Mouse (Mus musculus) liver, postnatal 0 days (tissue): ENCODE data around the gene Dnaja3. TPM values are rescaled to one million over a fixed set of nuclear protein-coding genes. Genes with fewer than 3 reads are reported as not detected.

ENCODE experiments used
- ATAC-seq: fragments of 200-750 bp; cut with Nextera tagmentation; 2 replicates; pipeline ENCODE4 v1.8.0; 2017; ENCODE audit warnings: mild to moderate bottlenecking, moderate library complexity
- DNase-seq: peaks from one replicate; pipeline ENCODE4 v3.0.0-alpha.2; 2016
- H3K27ac ChIP-seq: fragments of 300-500 bp; sonication (generic); 2 replicates; pipeline ENCODE4 v1.5.1; 2014; ENCODE audit warnings: antibody characterized with exemption, moderate library complexity, mild to moderate bottlenecking, low read depth
- H3K27me3 ChIP-seq: fragments of 300-500 bp; sonication (generic); 2 replicates; pipeline ENCODE4 v1.6.1; 2014; ENCODE audit warnings: low read length, control low read depth, mixed read lengths; ENCODE audit not compliant: insufficient read depth
- H3K36me3 ChIP-seq: fragments of 300-500 bp; sonication (generic); replicated peaks from 2 replicates; pipeline ENCODE4 v1.6.1; 2014; ENCODE audit warnings: mild to moderate bottlenecking, control low read depth, low read length, moderate library complexity, mixed read lengths; ENCODE audit not compliant: insufficient read depth
- H3K4me1 ChIP-seq: fragments of 300-500 bp; sonication (generic); 2 replicates; pipeline ENCODE4 v1.6.1; 2014; ENCODE audit warnings: antibody characterized with exemption, mild to moderate bottlenecking, control low read depth; ENCODE audit not compliant: insufficient read depth
- H3K4me2 ChIP-seq: fragments of 300-500 bp; sonication (generic); 2 replicates; pipeline ENCODE4 v1.6.1; 2014; ENCODE audit warnings: low read depth, mild to moderate bottlenecking, low read length, moderate library complexity, mixed read lengths
- H3K4me3 ChIP-seq: fragments of 300-500 bp; sonication (generic); 2 replicates; pipeline ENCODE4 v1.5.1; 2014; ENCODE audit warnings: low read depth, low read length
- H3K9ac ChIP-seq: fragments of 300-500 bp; sonication (generic); replicated peaks from 2 replicates; pipeline ENCODE4 v1.6.1; 2014; ENCODE audit warnings: mild to moderate bottlenecking, moderate library complexity
- H3K9me3 ChIP-seq: fragments of 300-500 bp; sonication (generic); 2 replicates; pipeline ENCODE4 v1.6.1; 2016; ENCODE audit warnings: mild to moderate bottlenecking, control low read depth, low read length, mixed read lengths
- CTCF ChIP-seq: sonication (generic); IDR thresholded peaks from 2 replicates; pipeline ENCODE4 v1.5.1; 2016; ENCODE audit warnings: antibody characterized with exemption, low read depth
- EP300 ChIP-seq: IDR thresholded peaks from 2 replicates; pipeline ENCODE4 v1.6.1; 2016; ENCODE audit warnings: antibody characterized with exemption, low read depth, mild to moderate bottlenecking
- WGBS: fragments of 180-500 bp; shearing (Covaris S2); extraction: QIAGEN DNeasy Blood & Tissue Kit; methylation state at CpG from one replicate; pipeline ENCODE4 v1.1.7; 2014; ENCODE audit not compliant: insufficient replicate concordance; 5-methylcytosine and 5-hydroxymethylcytosine counted together
- polyA plus RNA-seq: library from polyadenylated mRNA; unstranded; fragments of >200 nt; fragmentation: Nextera tagmentation; extraction: Ambion mirVana; gene quantifications from 2 replicates; pipeline ENCODE4 v1.2.1, GENCODE M21; 2015

Gene Dnaja3
- polyA plus RNA-seq, 1 experiment from 2014 or later, result 70.5 TPM

DNA sequence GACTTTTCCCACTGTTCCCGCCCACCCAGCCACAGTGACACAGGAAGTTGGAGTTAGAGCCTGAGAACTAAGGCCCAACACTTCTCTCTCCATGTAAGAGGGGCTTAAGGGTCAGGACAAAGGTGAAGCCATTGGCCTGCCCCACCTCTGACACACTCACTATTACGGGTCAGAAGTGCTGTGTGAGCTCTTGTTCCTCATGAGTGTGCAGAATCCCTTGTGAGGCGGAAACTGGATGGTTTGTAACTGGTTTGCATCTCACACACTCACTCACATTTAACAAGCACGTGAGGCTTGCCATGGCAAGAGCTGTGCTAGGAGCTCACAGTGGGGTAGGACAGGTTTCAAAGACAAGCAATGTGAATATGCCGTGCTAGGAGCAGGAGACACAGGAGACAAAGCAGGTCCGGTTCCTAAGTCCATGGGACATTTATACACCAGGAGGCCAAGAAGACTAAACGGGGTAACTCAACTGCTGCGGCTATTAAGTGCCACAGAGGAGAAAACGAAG lies 16.8 kb downstream of the Dnaja3 start:
- Histone ChIP-seq H3K4me1 (peaks cover 8% of the 10 kb centered on the region), H3K27ac (0 out of 2 replicates have a peak overlapping the region, but pooled peaks have one; percentile 4), H3K9me3 (no peaks in the 10 kb centered on the region), H3K9ac (no peak overlapping the region), H3K4me3 (no peak overlapping the region), H3K36me3 (peaks cover 44% of the 10 kb centered on the region), H3K4me2 (no peak overlapping the region), H3K27me3 (no peaks in the 10 kb centered on the region)
- DNase-seq, result no peak
- TF ChIP-seq CTCF (no peak), EP300 (no peak)
- ATAC-seq, result no peak
- WGBS, result 75% methylated on average over 9 of the region's 9 CpGs

DNA sequence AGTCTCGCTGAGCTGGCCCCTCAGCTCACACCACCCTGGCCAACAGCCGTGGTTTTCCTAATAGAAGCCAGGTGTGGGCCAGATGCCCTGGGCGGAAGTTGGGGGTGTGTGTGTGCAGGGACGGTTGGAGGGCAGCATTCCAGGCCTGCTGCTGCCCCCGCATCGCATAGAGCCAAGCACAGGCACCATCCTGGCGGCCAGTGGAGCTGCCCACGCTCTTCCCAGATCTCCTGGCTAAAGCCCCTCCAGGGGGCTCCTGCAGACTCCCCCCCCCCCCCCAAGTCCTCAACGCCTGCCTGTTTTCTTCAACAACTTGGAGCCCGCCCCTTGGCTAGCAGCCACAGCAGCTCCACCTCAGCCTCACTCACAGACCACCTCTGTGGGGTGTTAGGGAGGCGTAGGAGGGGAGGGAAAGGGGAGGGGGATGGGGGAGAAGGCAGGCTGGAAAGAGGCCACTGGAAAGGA lies 19.0 kb downstream of the Dnaja3 start:
- Histone ChIP-seq H3K36me3 (peaks cover 40% of the 10 kb centered on the region), H3K27ac (no peak overlapping the region)
- no peak; the same call in 1 of the 2 replicates for ATAC-seq

DNA sequence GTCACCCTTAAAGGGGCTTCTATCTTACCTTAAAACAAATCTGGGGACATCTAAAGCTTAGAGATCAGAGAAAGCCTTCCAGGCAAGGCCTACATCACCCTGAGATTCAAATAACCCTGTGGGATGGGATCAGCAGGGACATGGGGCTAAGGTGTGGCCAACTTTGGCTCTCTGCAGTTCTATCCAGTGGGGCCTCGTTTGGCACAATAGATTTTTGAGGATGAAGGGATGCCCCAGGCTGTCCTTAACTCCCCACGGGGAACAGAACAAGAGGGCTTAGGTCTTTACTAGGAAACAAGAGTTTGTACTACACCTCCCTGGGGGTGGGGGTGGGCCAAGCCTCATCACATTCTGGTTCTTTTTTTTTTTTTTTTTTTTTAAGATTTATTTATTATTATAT lies 19.5 kb downstream of the Dnaja3 start:
- no peaks in the 10 kb centered on the region for H3K27me3 ChIP-seq
- H3K4me1 ChIP-seq, result peaks cover 8% of the 10 kb centered on the region
- TF ChIP-seq CTCF, result no peak
- no peak overlapping the region for H3K9ac ChIP-seq
- WGBS, result 59% methylated on average over 2 of the region's 2 CpGs
- DNase-seq (no peak), ATAC-seq (no peak)
- peaks cover 37% of the 10 kb centered on the region for H3K36me3 ChIP-seq
- no peak overlapping the region for H3K4me2 ChIP-seq
- H3K9me3 ChIP-seq, result no peaks in the 10 kb centered on the region
- no peak overlapping the region for H3K27ac ChIP-seq
- H3K4me3 ChIP-seq, result no peak overlapping the region

More for the DNA sequence above, 19.0 kb downstream of the Dnaja3 start:
- Histone ChIP-seq H3K4me3 (no peak overlapping the region), H3K9ac (no peak overlapping the region), H3K4me1 (peaks cover 8% of the 10 kb centered on the region), H3K4me2 (no peak overlapping the region), H3K27me3 (no peaks in the 10 kb centered on the region), H3K9me3 (no peaks in the 10 kb centered on the region)
- WGBS, result 69% methylated on average over 11 of the region's 11 CpGs
- no peak for TF ChIP-seq CTCF
- no peak for TF ChIP-seq EP300
- DNase-seq, result peak; percentile 12

DNA sequence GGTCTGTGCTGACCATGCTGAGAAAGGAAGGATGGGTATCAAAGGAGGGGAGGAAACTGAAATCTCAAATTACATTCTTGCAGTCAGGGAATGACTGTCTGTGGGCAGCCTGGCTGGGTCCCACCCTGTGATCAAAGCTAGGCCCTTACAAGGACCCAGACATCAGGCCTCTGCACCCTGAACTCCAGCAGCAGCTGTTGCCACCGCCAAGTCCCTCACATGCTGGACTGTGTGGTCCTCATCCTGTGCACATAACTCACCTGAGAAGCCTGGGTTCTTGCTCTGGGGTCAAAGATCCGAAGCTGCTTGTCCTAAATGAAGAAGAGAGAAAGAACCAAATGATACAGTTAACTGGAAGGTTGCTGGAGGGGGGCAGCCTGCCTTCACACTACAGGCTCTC lies 21.8 kb downstream of the Dnaja3 start:
- Histone ChIP-seq H3K27me3 (no peaks in the 10 kb centered on the region), H3K9ac (no peak overlapping the region), H3K36me3 (peaks cover 46% of the 10 kb centered on the region), H3K4me2 (no peak overlapping the region), H3K9me3 (no peaks in the 10 kb centered on the region), H3K27ac (no peak overlapping the region), H3K4me3 (no peak overlapping the region), H3K4me1 (no peaks in the 10 kb centered on the region)
- WGBS, result 86% methylated on average over 2 of the region's 2 CpGs
- ATAC-seq (no peak), DNase-seq (no peak)
- TF ChIP-seq EP300, result no peak
- no peak for TF ChIP-seq CTCF

DNA sequence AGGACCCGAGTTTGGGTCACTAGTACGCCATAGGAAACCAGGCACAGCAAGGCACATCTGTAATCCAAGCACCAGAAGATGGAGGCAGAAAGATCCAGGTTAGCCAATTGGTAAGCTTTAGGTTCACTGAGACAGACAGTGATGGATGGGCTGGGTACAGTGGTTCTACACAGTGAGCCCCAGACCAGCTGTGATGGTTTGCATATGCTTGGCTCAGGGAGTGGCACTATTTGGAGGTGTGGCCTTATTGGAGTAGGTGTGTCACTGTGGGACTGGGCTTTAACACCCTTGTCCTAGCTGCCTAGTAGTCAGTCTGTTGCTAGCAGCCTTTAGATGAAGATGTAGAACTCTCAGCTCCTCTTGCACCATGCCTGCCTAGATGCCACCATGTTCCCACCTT lies 24.0 kb downstream of the Dnaja3 start:
- Histone ChIP-seq H3K9ac (no peak overlapping the region), H3K4me3 (no peak overlapping the region), H3K4me2 (no peak overlapping the region), H3K27ac (no peak overlapping the region), H3K36me3 (peaks cover 59% of the 10 kb centered on the region), H3K9me3 (no peaks in the 10 kb centered on the region), H3K4me1 (no peaks in the 10 kb centered on the region), H3K27me3 (no peaks in the 10 kb centered on the region)
- 78% methylated on average over 2 of the region's 2 CpGs for WGBS
- TF ChIP-seq CTCF, result no peak
- TF ChIP-seq EP300, result no peak
- ATAC-seq (no peak), DNase-seq (no peak)

DNA sequence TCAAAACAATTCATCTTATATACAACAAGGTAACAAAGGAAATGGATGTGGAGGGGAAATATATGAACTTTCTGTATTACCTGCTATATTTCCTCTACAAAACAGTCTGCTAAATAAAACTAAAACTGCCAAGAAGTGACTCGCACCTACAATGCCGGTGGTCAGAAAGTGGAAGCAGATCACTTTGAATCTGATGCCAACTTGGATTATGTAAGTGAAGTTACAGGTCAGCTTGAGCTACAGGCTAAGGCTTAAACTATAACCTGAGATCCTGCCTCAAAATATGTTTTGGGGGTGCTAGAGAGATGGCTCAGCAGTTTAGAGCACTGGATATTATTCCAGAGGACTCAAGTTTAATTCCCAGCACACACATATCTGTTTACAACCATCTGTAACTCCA lies 25.9 kb downstream of the Dnaja3 start:
- Histone ChIP-seq H3K4me1 (no peaks in the 10 kb centered on the region), H3K27ac (no peak overlapping the region), H3K27me3 (no peaks in the 10 kb centered on the region), H3K9ac (no peak overlapping the region), H3K4me2 (no peak overlapping the region), H3K4me3 (no peak overlapping the region), H3K9me3 (no peaks in the 10 kb centered on the region), H3K36me3 (peaks cover 68% of the 10 kb centered on the region)
- ATAC-seq (no peak), DNase-seq (no peak)
- TF ChIP-seq EP300, result no peak
- no peak for TF ChIP-seq CTCF
- 83% methylated on average over 2 of the region's 2 CpGs for WGBS

DNA sequence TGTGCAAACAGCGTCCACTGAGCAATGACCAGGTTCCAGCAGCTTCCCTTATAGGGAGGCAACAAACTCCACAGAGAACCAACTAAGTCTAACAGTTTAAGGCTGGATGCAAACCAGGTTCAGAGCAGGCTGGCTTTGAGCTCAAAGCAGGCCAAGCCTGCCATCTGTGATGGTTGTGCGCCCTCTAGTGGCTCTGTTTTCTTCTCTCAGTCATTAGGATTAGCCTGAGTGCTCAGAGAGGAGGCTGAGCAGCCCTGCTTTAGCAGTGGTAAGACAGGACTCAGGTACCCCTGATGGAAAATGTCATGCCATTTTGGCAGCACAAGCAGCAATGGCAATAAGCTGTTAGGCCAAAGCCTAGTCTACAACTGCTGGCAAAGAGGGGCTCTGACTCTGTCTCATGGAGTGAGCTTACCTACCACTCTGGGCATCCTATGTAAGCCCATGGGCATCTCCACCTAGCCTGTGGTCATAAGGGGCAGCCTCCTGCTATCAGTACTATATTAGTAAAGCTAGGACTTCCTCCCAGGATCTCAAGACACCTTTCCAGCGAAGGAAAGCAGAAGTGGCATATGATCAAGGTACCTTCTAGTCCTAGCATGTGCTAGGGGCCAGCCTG lies 27.5 kb downstream of the Dnaja3 start:
- 30% methylated on average over 3 of the region's 3 CpGs for WGBS
- no peaks in the 10 kb centered on the region for H3K4me1 ChIP-seq

More for the DNA sequence above, 27.5 kb downstream of the Dnaja3 start:
- TF ChIP-seq EP300 (no peak), CTCF (peak; percentile 94)
- no peak overlapping the region for H3K4me2 ChIP-seq
- peak; percentile 84 for ATAC-seq
- H3K9me3 ChIP-seq, result no peaks in the 10 kb centered on the region
- peak; percentile 86 for DNase-seq
- H3K27ac ChIP-seq, result no peak overlapping the region
- H3K36me3 ChIP-seq, result peaks cover 63% of the 10 kb centered on the region
- no peaks in the 10 kb centered on the region for H3K27me3 ChIP-seq
- H3K4me3 ChIP-seq, result no peak overlapping the region
- H3K9ac ChIP-seq, result no peak overlapping the region
